Mouse (Mus musculus) heart, embryonic 14.5 days (tissue): Measurements from ENCODE around the gene Gm20917. TPM values are rescaled to one million over a fixed set of nuclear protein-coding genes. Genes with fewer than 3 reads are reported as not detected.
"Not testable (repeated sequence)": the region's sequence is repeated elsewhere in the genome, so short reads cannot be mapped to it uniquely, and the experiment has no call there.

ENCODE experiments used
- ATAC-seq: fragments of 200-750 bp; cut with Nextera tagmentation; 2 replicates; pipeline ENCODE4 v1.8.0; 2017; ENCODE audit warnings: low read depth, moderate TSS enrichment; ENCODE audit not compliant: insufficient number of reproducible peaks, insufficient read depth, low FRiP score
- H3K27ac ChIP-seq, 2 experiments: fragments of 200-500 bp in 1 of 2; fragments of 300-500 bp in 1 of 2; sonication (generic) in 1 of 2; replicated peaks in 1 of 2; 2 replicates each; pipeline ENCODE4 v1.5.1; 2012 to 2014; ENCODE audit warnings: low read depth in 2 of 2, low read length in 2 of 2, control low read depth in 1 of 2, mild to moderate bottlenecking in 1 of 2, mixed read lengths in 1 of 2; ENCODE audit not compliant: control insufficient read depth in 1 of 2, insufficient read depth in 1 of 2
- H3K27me3 ChIP-seq: fragments of 300-500 bp; sonication (generic); 2 replicates; pipeline ENCODE4 v1.6.1; 2014; ENCODE audit warnings: mild to moderate bottlenecking, low read length, control low read depth; ENCODE audit not compliant: control insufficient read depth, insufficient read depth
- H3K36me3 ChIP-seq: fragments of 300-500 bp; sonication (generic); 2 replicates; pipeline ENCODE4 v1.6.1; 2014; ENCODE audit warnings: mild to moderate bottlenecking, control low read depth, low read length, mixed read lengths; ENCODE audit not compliant: control insufficient read depth, insufficient read depth
- H3K4me1 ChIP-seq, 2 experiments: fragments of 200-500 bp in 1 of 2; fragments of 300-500 bp in 1 of 2; sonication (generic) in 1 of 2; 2 replicates each; pipeline ENCODE4 v1.6.1; 2012 to 2014; ENCODE audit warnings: low read length in 2 of 2, control low read depth in 1 of 2, mixed read lengths in 1 of 2; ENCODE audit not compliant: control insufficient read depth in 2 of 2, insufficient read depth in 2 of 2
- H3K4me2 ChIP-seq: fragments of 300-500 bp; sonication (generic); 2 replicates; pipeline ENCODE4 v1.6.1; 2014; ENCODE audit warnings: mild to moderate bottlenecking, low read length
- H3K4me3 ChIP-seq, 2 experiments: fragments of 200-500 bp in 1 of 2; fragments of 300-500 bp in 1 of 2; sonication (generic) in 1 of 2; 2 replicates each; pipeline ENCODE4 v1.5.1; 2012 to 2014; ENCODE audit warnings: low read length in 2 of 2, mild to moderate bottlenecking in 2 of 2, control low read depth in 1 of 2, low read depth in 1 of 2, moderate library complexity in 1 of 2; ENCODE audit not compliant: control insufficient read depth in 1 of 2, insufficient read depth in 1 of 2
- H3K9ac ChIP-seq: fragments of 300-500 bp; sonication (generic); 2 replicates; pipeline ENCODE4 v1.6.1; 2014; ENCODE audit warnings: mild to moderate bottlenecking, low read length
- H3K9me3 ChIP-seq: fragments of 300-500 bp; sonication (generic); 2 replicates; pipeline ENCODE4 v1.6.1; 2016; ENCODE audit warnings: low read length, control low read depth; ENCODE audit not compliant: control insufficient read depth
- WGBS: fragments of 180-500 bp; shearing (Covaris S2); extraction: QIAGEN DNeasy Blood & Tissue Kit; methylation state at CpG from one replicate; pipeline ENCODE4 v1.1.7; 2014; 5-methylcytosine and 5-hydroxymethylcytosine counted together
- polyA plus RNA-seq: library from polyadenylated mRNA; unstranded; fragments of >200 nt; fragmentation: Nextera tagmentation; extraction: Ambion mirVana; gene quantifications from 2 replicates; pipeline ENCODE4 v1.2.1, GENCODE M21; 2014

Gm20917 gene
- not detected in 2 replicates for polyA plus RNA-seq

GRCm38 (mm10) chrY:79151022-79151421 lies at the start of gene Gm20917:
Gm20917 (minus strand) TSS chrY:79151122.
- not testable (repeated sequence) for H3K4me1 ChIP-seq, H3K27ac ChIP-seq, H3K9me3 ChIP-seq, H3K4me2 ChIP-seq, ATAC-seq, H3K27me3 ChIP-seq, H3K36me3 ChIP-seq, H3K4me3 ChIP-seq, H3K9ac ChIP-seq
- WGBS, result no CpG with 5 or more reads among the region's 4 CpGs

Other genes starting within 250 kb of the Gm20917 start
- gene Gm20916, start 168.4 kb upstream of the Gm20917 start, polyA plus RNA-seq, result not detected in 2 replicates